Mouse (Mus musculus): ENCODE measurements around the gene Dnajc8.

GRCm38 (mm10) chr4:132571190-132571589 lies 35.8 kb downstream of the Dnajc8 start:
- TF ChIP-seq GATA1 (IDR thresholded peaks at IDR 0.05; ENCODE audit: borderline replicate concordance, low read length) (no peak), FLI1 (IDR thresholded peaks at IDR 0.05; ENCODE audit: low read length) (no peak)

Measured in megakaryocyte, embryonic 14.5 days (primary cell).